Mouse (Mus musculus) thymus, postnatal 36 days (tissue): Measurements from ENCODE around the gene Kcnj10.
A peak's percentile ranks its signal among the peaks of the same experiment; 100 is the strongest.

Experiments
- DNase-seq, 2 experiments: peaks; one replicate each; pipeline ENCODE4 v3.0.0; 2022; ENCODE audit warnings: mixed read lengths in 2 of 2

Kcnj10 gene

DNA sequence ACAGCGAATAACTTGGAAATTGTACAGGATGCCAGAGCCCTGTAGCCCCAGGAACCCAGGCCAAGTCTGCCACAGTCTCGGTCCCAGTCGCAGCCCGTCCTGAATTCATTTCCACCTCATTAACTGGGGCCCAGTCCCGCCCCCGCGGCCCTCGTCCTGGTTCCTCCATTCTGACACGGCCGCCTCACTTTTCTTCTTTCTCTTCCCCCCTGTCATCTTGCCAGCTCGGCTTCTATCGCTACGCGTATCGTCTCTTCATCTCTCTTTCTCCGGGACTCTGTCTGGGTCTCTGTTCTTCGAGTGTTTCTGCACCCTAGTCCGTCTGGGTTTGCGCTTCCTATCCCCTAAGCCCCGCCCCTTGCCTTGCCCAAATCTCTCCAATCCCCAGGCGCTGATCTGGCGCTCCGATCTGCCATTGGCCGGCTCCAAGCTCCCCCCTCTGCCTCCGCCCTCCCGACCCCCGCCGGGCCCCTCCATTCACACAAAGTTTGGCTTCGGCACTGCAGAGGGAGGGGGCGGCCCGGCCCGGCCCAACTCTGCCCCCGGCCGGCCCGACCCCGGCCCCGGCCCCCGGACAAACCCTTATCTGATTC lies at the start of gene Kcnj10:
Gene Kcnj10, plus strand, starts transcription at position 482 of the 593 bp plus-strand sequence.
- DNase-seq: peak; percentile 78 to 83

GRCm38 (mm10) chr1:172292880-172293279 lies 48.1 kb upstream of the Kcnj10 start:
- DNase-seq: no peak

DNA sequence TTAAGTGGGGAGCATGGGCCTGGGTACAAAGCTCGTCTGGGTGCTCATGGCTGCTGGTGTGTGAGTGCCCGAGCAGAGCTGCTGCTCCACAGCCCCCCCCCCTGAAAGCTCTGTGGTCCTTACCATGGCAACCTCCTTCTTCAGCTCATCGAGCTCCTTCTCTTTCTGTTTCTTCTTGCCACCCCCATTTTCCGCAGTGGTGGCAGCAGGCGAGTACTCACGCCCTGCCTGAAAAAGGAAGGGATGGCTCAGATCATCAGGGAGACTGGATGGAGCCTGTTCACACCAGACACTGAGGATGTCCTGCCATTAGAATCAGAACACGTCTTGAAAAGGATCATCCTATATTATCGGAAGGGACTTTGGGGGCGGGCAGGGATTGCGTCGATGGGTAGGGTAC lies 47.6 kb upstream of the Kcnj10 start:
- no peak for DNase-seq

DNA sequence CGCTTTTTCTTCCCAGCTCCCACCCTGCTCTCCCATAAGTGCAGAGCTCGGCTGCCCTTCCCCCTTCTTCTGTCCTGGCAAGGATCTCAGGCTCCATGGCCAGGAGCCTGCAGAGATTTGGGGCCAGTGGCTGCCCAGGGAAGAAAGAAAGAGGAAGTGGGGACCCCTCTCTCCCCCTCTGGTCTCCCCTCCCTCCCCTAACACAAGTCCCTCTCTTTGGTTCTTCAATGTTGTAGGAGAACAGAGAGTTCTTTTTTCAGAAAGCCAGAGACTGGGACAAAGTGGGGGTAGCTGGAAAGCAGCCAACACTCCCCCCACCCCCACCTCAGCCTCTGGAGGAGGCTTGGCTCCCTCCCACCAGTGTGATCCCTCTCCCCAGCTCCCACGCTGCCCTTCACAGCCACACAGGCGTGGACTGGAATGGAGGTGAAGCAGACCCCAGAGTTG lies 45.2 kb upstream of the Kcnj10 start:
- DNase-seq: no peak

GRCm38 (mm10) chr1:172296816-172297510 lies 44.0 kb upstream of the Kcnj10 start:
- DNase-seq: no peak

GRCm38 (mm10) chr1:172297611-172298537 lies 43.1 kb upstream of the Kcnj10 start, which contains the start of gene Atp1a2:
Gene Atp1a2 (minus strand): TSS chr1:172298064.
- DNase-seq: no peak

DNA sequence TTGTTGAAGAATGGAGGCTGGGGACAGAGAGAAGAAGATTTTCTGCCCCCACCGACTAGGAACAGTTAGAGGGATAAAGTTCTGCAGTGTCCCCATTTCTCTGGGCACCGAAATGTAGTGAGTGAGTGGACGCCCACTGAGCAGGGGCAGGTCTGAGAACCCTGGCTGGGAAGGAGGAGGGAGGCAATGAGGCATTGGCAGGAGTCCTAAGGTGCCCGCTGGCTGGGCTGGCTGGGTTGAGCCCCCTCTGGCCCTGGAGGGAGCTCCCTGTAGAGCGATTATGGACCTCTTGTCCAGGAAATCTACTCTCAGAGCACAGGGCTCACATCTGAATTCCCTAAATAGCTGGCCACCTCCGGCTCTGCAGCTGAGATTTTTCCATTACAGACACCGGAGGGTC lies 41.5 kb upstream of the Kcnj10 start:
- no peak for DNase-seq

DNA sequence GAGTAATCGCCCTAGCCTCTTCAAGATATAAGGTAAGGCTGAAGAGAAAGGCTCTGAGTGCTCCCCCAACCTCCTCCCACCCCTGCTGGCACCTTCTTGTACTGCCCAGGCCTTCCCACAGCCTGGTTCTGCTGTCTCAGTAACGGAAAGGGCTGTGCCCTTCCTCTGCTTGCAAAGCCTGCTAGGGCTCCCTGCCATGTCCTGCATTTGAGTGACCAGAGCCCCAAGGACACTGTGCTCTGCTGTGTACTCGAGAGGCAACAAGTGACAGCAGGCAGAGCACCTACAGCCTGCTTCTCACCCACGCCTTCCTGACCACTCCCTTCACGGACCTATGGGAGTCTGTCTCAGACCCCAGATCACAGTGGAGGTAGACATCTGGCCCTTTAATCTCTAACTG lies 40.8 kb upstream of the Kcnj10 start:
- no peak for DNase-seq

GRCm38 (mm10) chr1:172301180-172301579 lies 39.8 kb upstream of the Kcnj10 start:
- no peak for DNase-seq

- DNase-seq: no peak
These were observed 38.7 kb upstream of the Kcnj10 start for GRCm38 (mm10) chr1:172302311-172302710.

DNA sequence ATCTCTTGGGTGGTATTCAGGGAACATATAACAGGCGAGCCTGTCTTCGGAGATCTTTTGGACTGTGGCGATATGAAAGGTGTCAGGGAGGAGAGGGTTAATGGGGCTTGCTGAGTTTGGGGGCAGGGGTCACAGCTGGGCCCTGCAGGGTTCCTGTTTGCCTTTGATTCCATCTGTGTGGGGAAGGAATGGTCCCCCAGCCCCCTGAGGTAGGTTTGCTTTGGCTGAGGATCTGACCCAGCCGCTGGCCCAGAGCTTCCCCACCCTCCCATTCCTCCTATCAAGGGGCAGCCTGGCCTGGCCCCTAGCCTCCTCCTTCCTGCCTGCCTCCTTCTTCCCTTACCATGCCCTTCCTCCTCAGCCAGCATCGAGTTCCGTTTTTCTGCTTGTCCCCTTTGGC lies 38.2 kb upstream of the Kcnj10 start:
- DNase-seq: no peak

DNA sequence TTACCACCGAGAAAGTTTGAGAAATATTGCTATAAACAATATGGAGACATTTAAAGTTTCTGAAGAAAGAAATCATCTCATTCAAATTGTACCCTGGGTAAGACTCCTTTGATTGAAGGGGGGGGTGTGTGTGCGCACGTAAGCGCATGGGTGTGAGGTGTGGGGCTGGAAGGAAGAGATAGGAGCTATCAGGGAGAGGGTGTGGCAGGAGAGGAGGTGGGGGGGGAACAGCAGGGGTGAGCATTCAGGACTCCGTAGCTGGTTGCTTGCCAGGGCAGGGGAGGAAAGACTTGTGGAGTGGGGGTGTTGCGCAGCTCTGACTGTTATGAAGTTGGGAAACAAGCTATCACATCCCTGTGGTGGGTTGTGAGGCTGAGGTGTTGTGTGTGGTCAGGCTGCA lies 36.6 kb upstream of the Kcnj10 start:
- DNase-seq: no peak

- no peak for DNase-seq
These were observed 35.9 kb upstream of the Kcnj10 start for GRCm38 (mm10) chr1:172305153-172305552.

DNA sequence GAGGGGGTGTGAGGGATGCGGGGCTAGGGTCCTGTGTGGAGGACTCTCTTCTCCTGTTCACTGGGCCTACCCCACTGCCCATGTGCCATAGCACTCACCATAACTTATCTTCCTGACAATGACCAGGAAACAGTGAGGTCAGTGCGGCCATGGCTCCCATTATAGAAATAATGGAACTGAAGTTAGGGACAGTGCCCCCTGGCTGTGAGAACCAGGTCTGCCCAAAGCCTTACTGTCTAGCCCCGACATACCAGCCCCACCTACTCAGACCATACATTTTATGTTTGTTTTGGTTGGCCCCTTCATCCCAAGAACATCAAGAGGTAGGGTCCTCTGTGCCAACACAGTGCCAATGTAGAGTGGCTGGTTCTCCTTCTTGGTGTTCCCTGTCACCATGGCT lies 35.4 kb upstream of the Kcnj10 start:
- no peak for DNase-seq

DNA sequence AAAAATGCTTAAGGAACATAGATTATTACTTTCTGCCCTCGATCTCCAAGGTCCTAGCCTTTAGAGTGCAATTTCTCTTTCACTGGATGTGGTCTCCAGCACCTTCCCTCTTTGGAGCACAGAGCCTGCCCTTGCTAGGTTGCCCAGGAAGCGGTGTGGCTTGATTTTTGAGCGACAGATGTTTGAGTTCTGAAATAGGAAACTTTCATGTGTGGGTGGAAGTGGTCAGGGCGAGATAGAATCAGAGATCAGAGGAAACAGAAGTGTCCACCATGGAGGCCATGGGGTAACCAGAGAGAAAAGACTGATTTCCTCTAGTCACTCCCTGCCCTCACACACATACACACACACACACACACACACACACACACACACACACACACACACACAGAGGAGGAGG lies 34.8 kb upstream of the Kcnj10 start:
- DNase-seq: no peak

DNA sequence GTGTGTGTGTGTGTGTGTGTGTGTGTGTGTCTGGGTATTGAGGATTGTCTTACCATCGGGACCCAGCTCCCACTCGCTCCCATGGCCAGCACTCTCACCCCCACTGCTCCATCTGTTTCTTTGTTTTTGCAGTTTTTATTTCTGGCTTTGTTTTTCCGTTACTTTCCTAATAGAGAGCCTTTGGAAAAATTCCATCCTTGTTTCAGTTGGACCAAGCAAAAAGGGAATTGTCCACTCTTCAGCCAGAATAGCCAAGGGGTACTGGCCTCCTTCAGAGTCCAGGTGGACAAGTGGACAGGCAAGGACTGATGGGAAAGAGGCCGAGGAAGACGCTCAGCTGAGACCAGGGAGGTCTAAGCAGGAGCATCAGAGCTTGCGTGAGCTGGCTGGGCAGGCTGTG lies 34.1 kb upstream of the Kcnj10 start:
- DNase-seq: no peak

DNA sequence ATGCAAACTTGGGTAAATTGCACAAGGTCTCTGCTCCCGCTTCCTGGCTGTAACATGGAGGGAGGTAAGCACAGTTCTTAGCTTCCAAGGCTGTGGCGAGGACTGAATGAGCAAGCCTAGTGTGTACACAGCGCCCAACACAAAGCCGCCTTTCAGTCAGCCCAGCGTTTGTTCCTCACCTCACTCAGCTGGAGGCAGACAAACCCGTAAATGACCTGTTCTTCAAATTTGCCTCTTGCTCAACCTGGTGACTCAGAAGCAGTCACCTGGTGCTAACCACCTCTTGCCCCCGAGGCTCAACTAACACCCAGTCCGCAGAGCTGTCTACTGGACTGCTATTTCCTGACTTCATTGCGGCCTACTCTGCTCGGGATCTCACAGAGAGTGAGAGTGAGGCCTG lies 33.1 kb upstream of the Kcnj10 start:
- no peak for DNase-seq

GRCm38 (mm10) chr1:172308409-172308808 lies 32.6 kb upstream of the Kcnj10 start:
- no peak for DNase-seq

GRCm38 (mm10) chr1:172309699-172310398 lies 31.2 kb upstream of the Kcnj10 start:
- DNase-seq: peak; percentile 85 to 86

DNA sequence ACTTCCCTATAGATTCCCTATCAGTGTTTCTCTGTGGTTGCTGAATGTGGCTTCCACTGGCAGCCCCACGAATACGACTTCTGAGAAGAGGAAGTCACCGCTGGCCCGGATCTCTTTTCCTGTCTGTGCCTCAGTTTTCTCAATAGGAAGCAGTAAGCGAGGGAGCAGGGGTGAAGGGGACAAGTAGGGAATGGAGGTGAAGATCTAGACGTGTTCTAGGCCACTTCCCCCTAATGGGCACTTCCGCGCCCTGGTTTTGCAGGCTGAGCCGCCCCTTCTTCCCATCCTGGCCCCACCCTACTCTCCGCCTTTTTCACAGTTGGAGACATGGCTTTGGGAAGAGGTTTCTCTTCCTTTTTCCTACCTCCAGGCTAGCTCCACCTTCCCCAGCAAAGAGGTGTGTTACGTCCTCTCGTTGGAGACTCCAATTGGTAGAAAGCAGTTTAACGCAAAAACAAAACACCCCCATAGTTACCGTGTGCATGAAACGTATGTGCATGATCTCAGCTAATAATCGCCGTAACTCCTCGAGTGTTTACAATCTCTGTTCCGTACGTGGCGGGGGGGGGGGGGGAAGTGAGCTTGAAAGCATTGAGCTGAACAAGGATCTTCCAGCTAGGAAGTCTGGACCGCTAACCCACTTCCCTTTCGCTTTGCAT lies 29.6 kb upstream of the Kcnj10 start:
- peak; percentile 35 to 38 for DNase-seq

DNA sequence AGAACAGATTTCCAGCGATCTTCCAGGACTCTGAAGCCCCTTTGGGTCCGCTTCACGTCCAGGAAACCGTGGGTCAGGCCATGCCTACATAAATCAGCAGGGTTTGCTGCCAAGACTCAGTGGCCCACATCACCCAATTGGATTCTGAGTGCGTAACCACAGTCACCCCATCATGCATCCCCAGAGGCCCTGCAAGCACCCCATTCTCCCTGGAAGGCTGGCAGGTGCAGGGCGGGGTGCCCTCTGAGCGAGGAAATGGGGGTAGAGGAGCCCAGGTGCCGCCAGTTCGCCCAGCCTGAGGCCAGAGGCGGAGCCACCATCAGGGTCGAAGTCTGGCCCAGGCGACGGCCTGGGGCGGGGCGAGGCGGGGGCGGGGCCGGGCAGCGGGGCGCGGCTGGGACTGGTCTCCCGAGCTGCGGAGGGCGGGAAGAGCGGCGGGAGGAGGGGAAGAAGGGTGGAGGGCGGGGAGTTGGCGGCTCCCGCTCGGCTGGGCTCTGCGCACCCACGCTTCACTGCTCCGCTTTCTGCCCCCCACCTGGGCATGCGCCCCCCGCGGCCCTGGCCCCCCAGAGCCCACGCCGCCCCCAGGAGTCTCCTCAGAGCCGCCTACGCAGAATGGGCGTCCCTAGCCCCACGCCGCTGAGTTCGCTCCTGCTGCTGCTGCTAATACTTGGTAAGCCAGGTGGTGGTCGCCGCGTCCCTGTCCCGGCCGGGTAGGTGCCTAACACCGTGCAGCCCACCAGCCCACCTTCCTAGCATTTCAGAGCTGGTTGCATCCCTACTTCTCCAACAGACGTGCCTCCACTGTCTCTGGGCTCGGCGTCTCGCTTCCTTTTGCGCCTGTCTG lies 28.9 kb upstream of the Kcnj10 start:
- DNase-seq: peak; percentile 91 to 96
